Mouse (Mus musculus): ENCODE measurements at regions not wholly inside any gene's neighbourhood (a gene's known extent, or its start where the extent isn't known, plus 50 kb on each side); places are given as distances from the start of the nearest gene placed in this dataset.

DNA sequence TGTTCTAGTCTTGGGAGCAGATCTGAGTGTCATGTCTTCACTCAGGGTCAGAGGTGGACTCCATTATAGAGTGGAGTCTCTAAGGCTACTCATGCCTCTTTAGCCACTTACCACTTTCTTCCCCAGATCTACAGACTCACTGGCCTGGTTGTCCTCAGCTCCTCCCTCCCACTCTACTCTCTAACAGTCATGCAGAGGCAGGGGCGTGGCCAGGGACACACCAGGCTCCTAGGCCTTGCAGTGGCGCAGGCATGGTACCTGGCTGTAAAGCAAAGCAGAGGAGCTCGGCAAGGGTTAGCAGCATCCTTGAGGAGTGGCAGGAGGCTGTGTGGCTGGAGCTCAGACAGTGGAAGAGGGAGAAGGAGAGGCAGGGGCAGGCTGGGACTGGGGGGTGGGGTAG is 132.4 kb downstream of the Matn1 start:
- TF ChIP-seq CTCF (conservative IDR thresholded peaks at IDR 0.05 in 1 of 2, IDR thresholded peaks at IDR 0.05 in 1 of 2; ENCODE audit: low read depth in 2 of 2, low read length in 2 of 2) = no peak
- TF ChIP-seq NRF1 (IDR thresholded peaks at IDR 0.05; ENCODE audit: low read depth, low read length) = no peak
- TF ChIP-seq POLR2A (IDR thresholded peaks at IDR 0.05; ENCODE audit: low read depth, low read length) = no peak
- TF ChIP-seq SMC3 (IDR thresholded peaks at IDR 0.05; ENCODE audit: low read depth, low read length) = no peak
- no peak for TF ChIP-seq MAFK (IDR thresholded peaks at IDR 0.05; ENCODE audit: insufficient replicate concordance, low read length)
- TF ChIP-seq USF1 (IDR thresholded peaks at IDR 0.05; ENCODE audit: low read depth, low read length) = no peak

Data from CH12.LX (cell line).